9 mouse cellular contexts compared by ENCODE assay signal in genomic region chr6:117676064-117676821, GRCm38 (mm10).
DNase-seq lines count a peak whose midpoint lies in the region; ATAC-seq lines count a peak whose summit lies in the region.
"Had no signal": no experiment of that assay in that cellular context is flagged by ENCODE, and none has a peak within 500 bp of the region (broad histone marks: within the 10 kb centered on the region; RNA-seq: fewer than 3 reads in every experiment).

No protein-coding gene starts in this region.

- H3K27me3 ChIP-seq in midbrain, embryonic 12.5 days, result no peaks in the 10 kb centered on the region
- H3K27me3 ChIP-seq in midbrain, embryonic 15.5 days (replicated peaks), result no peaks in the 10 kb centered on the region
- peaks cover 3% of the 10 kb centered on the region for H3K27me3 ChIP-seq in megakaryocyte, embryonic 14.5 days (replicated peaks)

- ATAC-seq in midbrain, embryonic 12.5 days (ENCODE audit: low FRiP score, low read depth), result peak; percentile 12; the same call in 1 of the 2 replicates
- ATAC-seq in midbrain, embryonic 15.5 days (replicated peaks), result no peak
- peak; percentile 72 for ATAC-seq in granulocyte monocyte progenitor cell, adult 5-6 weeks (replicated peaks; ENCODE audit: poor library complexity, severe bottlenecking)

- H3K9ac ChIP-seq in midbrain, embryonic 12.5 days (replicated peaks), result no peak overlapping the region
- no peak overlapping the region for H3K9ac ChIP-seq in midbrain, embryonic 15.5 days

- no peak overlapping the region for H3K4me3 ChIP-seq in midbrain, embryonic 12.5 days
- no peak overlapping the region for H3K4me3 ChIP-seq in midbrain, embryonic 15.5 days
- peak overlapping the region; percentile 24 for H3K4me3 ChIP-seq in megakaryocyte, embryonic 14.5 days (replicated peaks)

- WGBS in midbrain, embryonic 12.5 days, result 70% methylated on average over 10 of the region's 10 CpGs
- 67% methylated on average over 10 of the region's 10 CpGs for WGBS in midbrain, embryonic 15.5 days

- H3K4me1 ChIP-seq in midbrain, embryonic 12.5 days, result no peaks in the 10 kb centered on the region; the same call in 1 of the 2 replicates
- no peaks in the 10 kb centered on the region for H3K4me1 ChIP-seq in midbrain, embryonic 15.5 days
- H3K4me1 ChIP-seq in megakaryocyte, embryonic 14.5 days, result peaks cover 12% of the 10 kb centered on the region

- no peaks in the 10 kb centered on the region for H3K36me3 ChIP-seq in midbrain, embryonic 12.5 days
- no peaks in the 10 kb centered on the region for H3K36me3 ChIP-seq in midbrain, embryonic 15.5 days (replicated peaks)
- H3K36me3 ChIP-seq in megakaryocyte, embryonic 14.5 days (replicated peaks; ENCODE audit: low read length), result no peaks in the 10 kb centered on the region

- no peak overlapping the region for H3K27ac ChIP-seq in midbrain, embryonic 12.5 days (replicated peaks)
- H3K27ac ChIP-seq in midbrain, embryonic 15.5 days, result no peak overlapping the region

- H3K9me3 ChIP-seq in midbrain, embryonic 12.5 days, result no peaks in the 10 kb centered on the region
- no peaks in the 10 kb centered on the region for H3K9me3 ChIP-seq in midbrain, embryonic 15.5 days
- peaks cover 7% of the 10 kb centered on the region for H3K9me3 ChIP-seq in megakaryocyte, embryonic 14.5 days

- no peak overlapping the region for H3K4me2 ChIP-seq in midbrain, embryonic 12.5 days (replicated peaks)
- H3K4me2 ChIP-seq in midbrain, embryonic 15.5 days, result no peak overlapping the region
- H3K4me2 ChIP-seq: liver, embryonic 11.5 days had no signal

- peak; percentile 29 for DNase-seq in adipocyte (ENCODE audit: low spot score)
- no peak for DNase-seq in right cerebral cortex, postnatal 10 days (ENCODE audit: low spot score in 2 of 2)
- no peak for DNase-seq in gastrocnemius, adult 18-20 months (ENCODE audit: low spot score)
- DNase-seq in spleen, postnatal 36 days (ENCODE audit: low spot score in 2 of 2), result no peak
